In the genomic region with DNA sequence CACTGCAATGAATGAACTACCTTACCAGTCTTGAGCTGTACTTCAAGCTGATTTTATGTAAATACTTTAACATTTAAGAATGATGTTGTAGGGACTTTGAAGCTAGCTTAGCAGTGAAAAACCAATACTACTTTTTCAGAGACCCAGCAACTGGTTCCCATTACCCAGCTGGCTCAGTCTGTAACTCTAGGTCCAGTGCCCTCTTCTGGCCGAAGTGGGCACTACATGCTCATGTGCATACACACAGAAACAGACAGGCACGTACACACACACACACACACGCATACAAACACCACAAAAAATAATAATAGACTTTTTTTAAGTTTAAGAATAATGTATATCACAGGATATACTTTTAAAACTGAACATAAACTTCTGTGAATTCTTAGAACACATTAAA, we compare ENCODE assay signal across 13 mouse cellular contexts.
DNase-seq lines count a peak whose midpoint lies in the region; ATAC-seq and TF ChIP-seq lines count a peak whose summit lies in the region.
"Had no signal": no experiment of that assay in that cellular context is flagged by ENCODE, and none has a peak within 500 bp of the region (broad histone marks: within the 10 kb centered on the region; RNA-seq: fewer than 3 reads in every experiment).

No protein-coding gene starts in this region.

- 92% methylated on average over 3 of the region's 3 CpGs for WGBS in hindbrain, postnatal 0 days
- WGBS in hindbrain, embryonic 13.5 days: 89% methylated on average over 3 of the region's 3 CpGs
- WGBS in midbrain, embryonic 11.5 days: 90% methylated on average over 3 of the region's 3 CpGs
- 85% methylated on average over 3 of the region's 3 CpGs for WGBS in midbrain, embryonic 16.5 days

- H3K4me1 ChIP-seq in hindbrain, postnatal 0 days (ENCODE audit: insufficient read depth, low read length): no peaks in the 10 kb centered on the region
- 0 out of 2 replicates have a peak, but pooled peaks cover 5% of the 10 kb centered on the region for H3K4me1 ChIP-seq in hindbrain, embryonic 13.5 days (replicated peaks)
- no peaks in the 10 kb centered on the region for H3K4me1 ChIP-seq in midbrain, embryonic 11.5 days (ENCODE audit: control insufficient read depth, insufficient read depth, low read length)
- no peaks in the 10 kb centered on the region for H3K4me1 ChIP-seq in midbrain, embryonic 16.5 days (ENCODE audit: control insufficient read depth, insufficient read depth, low read length)
- H3K4me1 ChIP-seq: liver, embryonic 13.5 days had no signal

- no peak for ATAC-seq in hindbrain, postnatal 0 days
- ATAC-seq in hindbrain, embryonic 13.5 days (ENCODE audit: low FRiP score): no peak
- ATAC-seq in midbrain, embryonic 11.5 days (ENCODE audit: low FRiP score): no peak
- ATAC-seq in midbrain, embryonic 16.5 days: no peak
- 0 out of 2 replicates have a peak, but pooled peaks have one; percentile 39 for ATAC-seq in megakaryocyte progenitor cell, adult 5-6 weeks (replicated peaks; ENCODE audit: poor library complexity)
- ATAC-seq: forebrain, embryonic 16.5 days had no signal

- no peaks in the 10 kb centered on the region for H3K27me3 ChIP-seq in hindbrain, postnatal 0 days (ENCODE audit: insufficient read depth, low read length)
- H3K27me3 ChIP-seq in hindbrain, embryonic 13.5 days: no peaks in the 10 kb centered on the region
- H3K27me3 ChIP-seq in midbrain, embryonic 11.5 days (ENCODE audit: control insufficient read depth, insufficient read depth, low read length): no peaks in the 10 kb centered on the region
- no peaks in the 10 kb centered on the region for H3K27me3 ChIP-seq in midbrain, embryonic 16.5 days (ENCODE audit: control insufficient read depth, insufficient read depth, low read depth, low read length)
- H3K27me3 ChIP-seq: liver, embryonic 13.5 days had no signal

- H3K9me3 ChIP-seq in hindbrain, postnatal 0 days (ENCODE audit: low read length): no peaks in the 10 kb centered on the region
- no peaks in the 10 kb centered on the region for H3K9me3 ChIP-seq in hindbrain, embryonic 13.5 days
- no peaks in the 10 kb centered on the region for H3K9me3 ChIP-seq in midbrain, embryonic 11.5 days (ENCODE audit: control insufficient read depth, low read length)
- no peaks in the 10 kb centered on the region for H3K9me3 ChIP-seq in midbrain, embryonic 16.5 days (replicated peaks; ENCODE audit: control insufficient read depth, low read length, poor library complexity, severe bottlenecking)
- H3K9me3 ChIP-seq: liver, embryonic 13.5 days had no signal

- H3K4me3 ChIP-seq in hindbrain, postnatal 0 days (ENCODE audit: low read length): no peak overlapping the region
- H3K4me3 ChIP-seq in hindbrain, embryonic 13.5 days: no peak overlapping the region
- no peak overlapping the region for H3K4me3 ChIP-seq in midbrain, embryonic 11.5 days (ENCODE audit: low read depth, low read length)
- no peak overlapping the region for H3K4me3 ChIP-seq in midbrain, embryonic 16.5 days (ENCODE audit: low read depth, low read length)
- H3K4me3 ChIP-seq: liver, embryonic 13.5 days had no signal

- no peak overlapping the region for H3K27ac ChIP-seq in hindbrain, postnatal 0 days
- H3K27ac ChIP-seq in hindbrain, embryonic 13.5 days: no peak overlapping the region
- H3K27ac ChIP-seq in midbrain, embryonic 11.5 days (ENCODE audit: low read depth, low read length): no peak overlapping the region
- no peak overlapping the region for H3K27ac ChIP-seq in midbrain, embryonic 16.5 days (ENCODE audit: low read length)
- H3K27ac ChIP-seq: liver, embryonic 13.5 days; macrophage had no signal

- peak; percentile 37; the same call in 1 of the 2 replicates for TF ChIP-seq CTCF in hindbrain, postnatal 0 days (IDR thresholded peaks at IDR 0.05; ENCODE audit: low read depth)

- no peak overlapping the region for H3K4me2 ChIP-seq in hindbrain, postnatal 0 days (ENCODE audit: low read depth, low read length)
- no peak overlapping the region for H3K4me2 ChIP-seq in hindbrain, embryonic 13.5 days
- H3K4me2 ChIP-seq in midbrain, embryonic 11.5 days: no peak overlapping the region
- H3K4me2 ChIP-seq in midbrain, embryonic 16.5 days (ENCODE audit: low read length): no peak overlapping the region
- H3K4me2 ChIP-seq: liver, embryonic 13.5 days had no signal

- no peak overlapping the region for H3K9ac ChIP-seq in hindbrain, postnatal 0 days (replicated peaks; ENCODE audit: low read length)
- no peak overlapping the region for H3K9ac ChIP-seq in hindbrain, embryonic 13.5 days
- H3K9ac ChIP-seq in midbrain, embryonic 11.5 days (ENCODE audit: low read length): no peak overlapping the region
- no peak overlapping the region for H3K9ac ChIP-seq in midbrain, embryonic 16.5 days (ENCODE audit: low read depth, low read length)
- H3K9ac ChIP-seq: liver, embryonic 13.5 days had no signal

- no peaks in the 10 kb centered on the region for H3K36me3 ChIP-seq in hindbrain, postnatal 0 days (ENCODE audit: insufficient read depth, low read length)
- H3K36me3 ChIP-seq in hindbrain, embryonic 13.5 days: no peaks in the 10 kb centered on the region
- H3K36me3 ChIP-seq in midbrain, embryonic 11.5 days (ENCODE audit: control insufficient read depth, insufficient read depth, low read length): no peaks in the 10 kb centered on the region
- no peaks in the 10 kb centered on the region for H3K36me3 ChIP-seq in midbrain, embryonic 16.5 days (ENCODE audit: control insufficient read depth, insufficient read depth, low read length)
- H3K36me3 ChIP-seq: liver, embryonic 13.5 days had no signal

- no peak for DNase-seq in hindbrain, postnatal 0 days (ENCODE audit: low spot score)
- DNase-seq in midbrain, embryonic 11.5 days (ENCODE audit: low spot score, missing footprints): peak; percentile 76
- peak; percentile 20 for DNase-seq in NIH3T3 (ENCODE audit: low read depth)
- no peak for DNase-seq in cerebellum, adult 11 months
- no peak for DNase-seq in right cerebral cortex, postnatal 4 days
- DNase-seq: cerebellum, adult 2 months; kidney, adult 2 months; liver, embryonic 13.5 days had no signal

Comparison
In these comparisons a context has a peak if more than half of its experiments do, and no peak if none do; other contexts are left out.
1. DNase-seq: peak in midbrain, embryonic 11.5 days (single experiment) and NIH3T3 (single experiment); none in hindbrain, postnatal 0 days (single experiment), cerebellum, adult 11 months (single experiment) and right cerebral cortex, postnatal 4 days (single experiment).